Mouse (Mus musculus) naive thymus-derived CD4-positive, alpha-beta T cell, adult 2 months (primary cell): ENCODE measurements around the gene Olfr235.
"Not testable (repeated sequence)": the region's sequence is repeated elsewhere in the genome, so short reads cannot be mapped to it uniquely, and the experiment has no call there.

ENCODE experiments used
- DNase-seq: peaks from one replicate; pipeline ENCODE4 v3.0.0-alpha.2; 2011; ENCODE audit warnings: low read depth

Gene Olfr235

DNA sequence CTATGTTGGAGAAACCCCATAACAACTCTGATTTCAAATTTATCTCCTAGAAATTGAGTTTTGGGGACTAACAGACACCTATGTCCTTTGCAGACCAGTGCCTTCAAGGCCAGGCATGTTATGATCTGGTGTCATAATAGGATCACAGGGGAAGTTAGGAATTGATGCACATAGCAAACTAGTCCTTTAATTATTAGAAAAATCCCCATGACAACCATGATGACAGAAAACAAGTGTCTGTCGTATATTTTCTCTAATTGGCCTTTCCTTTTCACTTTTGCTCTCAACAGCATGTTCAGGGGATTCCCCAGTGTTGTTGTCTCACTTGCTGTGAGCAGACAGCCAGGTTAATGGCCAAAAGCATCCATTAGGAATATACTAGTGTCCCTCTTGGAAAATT, at the start of gene Olfr235:
Gene Olfr235 (plus strand): TSS at position 301 of the 400 bp plus-strand sequence.
- DNase-seq, result no peak

DNA sequence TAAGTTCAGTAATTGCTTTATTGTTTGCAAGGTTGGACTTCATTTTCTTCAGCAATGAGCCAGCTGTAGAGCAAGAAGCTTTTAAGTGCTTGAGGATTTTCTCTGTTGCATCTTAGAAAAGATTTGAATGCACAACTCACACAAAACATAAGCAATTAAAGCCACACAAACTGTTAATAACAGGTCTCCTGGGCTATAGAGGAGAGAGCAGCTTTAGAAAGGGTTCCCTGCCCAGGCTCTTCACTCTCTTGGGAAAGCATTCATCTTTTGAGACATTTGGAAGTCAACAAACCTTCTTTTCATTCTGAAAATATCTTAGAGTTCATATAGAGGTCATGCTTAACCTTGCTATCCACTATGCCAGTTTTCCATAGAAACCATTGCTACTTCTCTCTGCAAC, 28.3 kb upstream of the Olfr235 start, which contains the start of gene Olfr1432:
Gene Olfr1432 (minus strand): TSS at position 101 of the 400 bp plus-strand sequence.
- DNase-seq, result not testable (repeated sequence)

DNA sequence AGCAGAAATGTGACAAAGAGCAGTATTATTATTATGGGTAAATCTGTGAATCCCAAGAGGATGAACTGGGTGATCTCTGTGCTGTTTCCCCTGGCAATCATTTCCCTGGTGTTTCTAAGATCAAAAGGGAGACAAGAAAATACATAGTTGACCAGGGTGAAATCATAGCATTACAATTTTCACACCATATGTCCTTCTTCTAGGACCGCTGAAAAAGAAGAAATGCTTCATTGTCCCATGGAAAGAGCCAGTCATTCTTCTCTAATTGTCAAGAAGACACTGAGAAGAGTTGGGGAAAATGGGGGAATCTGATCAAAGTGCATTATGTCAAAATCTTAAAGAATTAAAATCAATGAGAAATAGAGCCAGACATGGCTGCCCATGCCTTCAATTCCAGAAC, 19.3 kb upstream of the Olfr235 start, which contains the start of gene Olfr262:
Gene Olfr262 (minus strand): TSS at position 101 of the 400 bp plus-strand sequence.
- no peak for DNase-seq

DNA sequence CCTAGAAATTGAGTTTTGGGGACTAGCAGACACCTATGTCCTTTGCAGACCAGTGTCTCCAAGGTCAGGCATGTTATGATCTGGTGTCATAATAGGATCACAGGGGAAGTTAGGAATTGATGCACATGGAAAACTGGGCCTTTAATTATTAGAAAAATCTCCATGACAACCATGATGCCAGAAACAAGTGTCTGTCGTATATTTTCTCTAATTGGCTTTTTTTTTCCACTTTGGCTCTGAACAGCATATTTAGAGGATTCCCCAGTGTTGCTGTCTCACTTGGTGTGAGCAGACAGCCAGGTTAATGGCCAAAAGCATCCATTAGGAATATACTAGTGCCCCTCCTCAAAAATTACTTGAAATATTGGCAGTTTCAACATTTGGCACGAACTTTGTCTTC, 18.7 kb downstream of the Olfr235 start, which contains the start of gene Olfr1434:
Gene Olfr1434 (plus strand): TSS at position 301 of the 400 bp plus-strand sequence.
- no peak for DNase-seq

DNA sequence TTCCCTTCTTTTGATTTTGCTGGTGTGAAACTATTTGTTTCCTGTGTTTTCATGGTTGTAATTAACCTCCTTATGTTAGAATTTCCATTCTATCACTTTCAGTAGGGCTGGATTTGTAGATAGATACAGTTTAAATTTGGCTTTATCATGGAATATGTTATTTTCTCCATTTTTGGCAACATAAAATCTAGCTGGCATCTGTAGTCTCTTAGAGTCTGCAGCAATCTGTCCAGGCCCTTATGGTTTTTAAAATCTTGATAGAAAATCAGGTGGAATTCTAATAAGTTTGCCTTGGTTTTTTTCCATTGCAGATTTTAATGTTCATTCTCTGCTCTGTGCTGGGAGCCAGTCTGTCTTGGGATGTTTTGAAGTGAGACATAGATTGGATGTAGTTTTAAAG, 32.1 kb downstream of the Olfr235 start:
- no peak for DNase-seq

DNA sequence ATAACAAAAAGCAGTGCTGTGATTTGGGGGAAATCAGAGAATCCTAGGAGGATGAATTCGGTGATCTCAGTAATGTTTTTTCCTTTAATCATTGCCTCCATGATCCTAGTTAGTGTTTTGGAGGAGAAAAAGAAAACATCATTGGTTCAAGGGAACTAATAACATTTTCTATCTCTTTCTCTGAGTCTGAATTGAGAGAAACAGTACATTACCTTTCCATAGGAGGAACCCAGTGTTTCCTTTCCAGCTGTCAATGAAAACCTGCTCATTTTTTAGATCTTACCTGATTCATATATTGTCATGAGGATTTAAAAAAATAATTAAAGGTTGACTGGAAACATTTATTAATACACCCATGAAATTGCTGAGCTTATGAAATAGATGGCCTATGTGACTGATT, 38.2 kb downstream of the Olfr235 start, which contains the start of gene Olfr1436:
Gene Olfr1436 (minus strand): TSS at position 101 of the 400 bp plus-strand sequence.
- not testable (repeated sequence) for DNase-seq
